10 mouse cellular contexts compared by ENCODE assay signal in the genomic region with DNA sequence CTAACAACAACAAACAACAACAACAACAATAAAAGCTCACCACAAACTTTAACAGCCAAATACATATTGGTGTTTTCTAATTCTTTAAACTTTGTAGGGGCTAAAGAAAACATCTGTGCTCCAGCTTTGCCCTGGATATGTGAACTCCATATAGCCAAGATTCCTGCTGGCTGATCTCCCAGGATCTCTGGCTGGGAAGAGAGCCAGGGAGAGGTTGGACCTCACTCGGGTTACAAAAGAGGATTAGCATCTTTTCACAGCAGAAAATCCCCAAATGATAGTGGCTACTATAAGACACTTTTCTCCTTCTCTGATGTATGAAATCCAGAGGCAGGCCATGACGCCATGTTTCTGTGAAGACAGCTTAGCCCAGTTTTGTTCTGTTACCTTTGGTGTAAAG. TPM values are rescaled to one million over a fixed set of nuclear protein-coding genes. Genes with fewer than 3 reads are reported as not detected.
DNase-seq lines count a peak whose midpoint lies in the region; ATAC-seq lines count a peak whose summit lies in the region.
"Had no signal": no experiment of that assay in that cellular context is flagged by ENCODE, and none has a peak within 500 bp of the region (broad histone marks: within the 10 kb centered on the region; RNA-seq: fewer than 3 reads in every experiment).

No protein-coding gene starts in this region.

- no peak for ATAC-seq in embryonic facial prominence, embryonic 13.5 days (ENCODE audit: insufficient number of reproducible peaks, insufficient read depth, low FRiP score, low TSS enrichment, low read depth)
- ATAC-seq in lung, embryonic 16.5 days (ENCODE audit: low read depth): peak; percentile 55; the same call in 1 of the 2 replicates
- no peak for ATAC-seq in megakaryocyte-erythroid progenitor cell, adult 5-6 weeks (replicated peaks; ENCODE audit: low FRiP score, low TSS enrichment, poor library complexity, severe bottlenecking)

- H3K9me3 ChIP-seq in embryonic facial prominence, embryonic 13.5 days: no peaks in the 10 kb centered on the region
- H3K9me3 ChIP-seq in embryonic facial prominence, embryonic 10.5 days: no peaks in the 10 kb centered on the region
- H3K9me3 ChIP-seq in lung, embryonic 16.5 days (ENCODE audit: control insufficient read depth, low read length): no peaks in the 10 kb centered on the region
- no peaks in the 10 kb centered on the region for H3K9me3 ChIP-seq in forebrain, embryonic 10.5 days
- H3K9me3 ChIP-seq: limb, embryonic 12.5 days had no signal

- H3K36me3 ChIP-seq in embryonic facial prominence, embryonic 13.5 days: no peaks in the 10 kb centered on the region
- no peaks in the 10 kb centered on the region for H3K36me3 ChIP-seq in embryonic facial prominence, embryonic 10.5 days (replicated peaks)
- no peaks in the 10 kb centered on the region for H3K36me3 ChIP-seq in lung, embryonic 16.5 days (ENCODE audit: control insufficient read depth, insufficient read depth, low read length)
- H3K36me3 ChIP-seq in forebrain, embryonic 10.5 days (replicated peaks): no peaks in the 10 kb centered on the region
- H3K36me3 ChIP-seq: limb, embryonic 12.5 days had no signal

- WGBS in embryonic facial prominence, embryonic 13.5 days: 23% methylated on average over 2 of the region's 2 CpGs
- WGBS in embryonic facial prominence, embryonic 10.5 days: 48% methylated on average over 2 of the region's 2 CpGs
- WGBS in lung, embryonic 16.5 days: 35% methylated on average over 2 of the region's 2 CpGs
- WGBS in forebrain, embryonic 10.5 days: 31% methylated on average over 2 of the region's 2 CpGs

- H3K4me1 ChIP-seq in embryonic facial prominence, embryonic 13.5 days: peaks cover 20% of the 10 kb centered on the region
- H3K4me1 ChIP-seq in embryonic facial prominence, embryonic 10.5 days: no peaks in the 10 kb centered on the region
- H3K4me1 ChIP-seq in lung, embryonic 16.5 days (replicated peaks; ENCODE audit: control insufficient read depth, insufficient read depth, low read length): peaks cover 12% of the 10 kb centered on the region
- no peaks in the 10 kb centered on the region for H3K4me1 ChIP-seq in forebrain, embryonic 10.5 days
- H3K4me1 ChIP-seq: limb, embryonic 12.5 days had no signal

- peak overlapping the region; percentile 51; the same call in 1 of the 2 replicates for H3K27ac ChIP-seq in embryonic facial prominence, embryonic 13.5 days
- H3K27ac ChIP-seq in embryonic facial prominence, embryonic 10.5 days (replicated peaks): no peak overlapping the region
- peak overlapping the region; percentile 31; the same call in 1 of the 2 replicates for H3K27ac ChIP-seq in lung, embryonic 16.5 days (ENCODE audit: low read length)
- no peak overlapping the region for H3K27ac ChIP-seq in forebrain, embryonic 10.5 days
- H3K27ac ChIP-seq: limb, embryonic 12.5 days had no signal

- H3K4me2 ChIP-seq in embryonic facial prominence, embryonic 13.5 days: no peak overlapping the region
- H3K4me2 ChIP-seq in lung, embryonic 16.5 days (ENCODE audit: low read depth, low read length): no peak overlapping the region
- H3K4me2 ChIP-seq: limb, embryonic 12.5 days had no signal

- no peak for DNase-seq in embryonic facial prominence, embryonic 10.5 days (ENCODE audit: low spot score)
- peak; percentile 46 for DNase-seq in MN1 (ENCODE audit: low spot score)
- DNase-seq in gastrocnemius, postnatal 25 days: peak; percentile 68
- DNase-seq in spleen, postnatal 10 days (ENCODE audit: low spot score in 2 of 2): no peak
- DNase-seq in forebrain, embryonic 10.5 days (ENCODE audit: extremely low spot score, low spot score): no peak
- DNase-seq: retina, postnatal 1 day had no signal

- H3K9ac ChIP-seq in embryonic facial prominence, embryonic 13.5 days: no peak overlapping the region
- no peak overlapping the region for H3K9ac ChIP-seq in lung, embryonic 16.5 days (ENCODE audit: low read length)
- H3K9ac ChIP-seq: limb, embryonic 12.5 days had no signal

- no peak overlapping the region for H3K4me3 ChIP-seq in embryonic facial prominence, embryonic 13.5 days
- no peak overlapping the region for H3K4me3 ChIP-seq in embryonic facial prominence, embryonic 10.5 days
- H3K4me3 ChIP-seq in lung, embryonic 16.5 days (ENCODE audit: low read length): no peak overlapping the region
- no peak overlapping the region for H3K4me3 ChIP-seq in forebrain, embryonic 10.5 days
- H3K4me3 ChIP-seq: limb, embryonic 12.5 days had no signal

- no peaks in the 10 kb centered on the region for H3K27me3 ChIP-seq in embryonic facial prominence, embryonic 13.5 days
- peaks cover 20% of the 10 kb centered on the region for H3K27me3 ChIP-seq in embryonic facial prominence, embryonic 10.5 days (replicated peaks; ENCODE audit: low read depth, poor library complexity, severe bottlenecking)
- H3K27me3 ChIP-seq in lung, embryonic 16.5 days (ENCODE audit: control insufficient read depth, insufficient read depth, low read depth, low read length): no peaks in the 10 kb centered on the region
- peaks cover 12% of the 10 kb centered on the region for H3K27me3 ChIP-seq in forebrain, embryonic 10.5 days (ENCODE audit: poor library complexity, severe bottlenecking)
- H3K27me3 ChIP-seq: limb, embryonic 12.5 days had no signal

RNA-seq across cellular contexts. Expression of a gene that starts 6.7 kb away (rescaled TPM):
- 8.5 and 11.1 TPM in 2 replicates for polyA plus RNA-seq in embryonic facial prominence, embryonic 13.5 days (2015; fragmentation: Nextera tagmentation; extraction: Ambion mirVana)
- 9.7 and 11.1 TPM in 2 replicates for polyA plus RNA-seq in embryonic facial prominence, embryonic 10.5 days (2016; fragmentation: Nextera tagmentation; extraction: Ambion mirVana)
- 1 to 10 TPM in 1 of 2 experiments, under 1 TPM in 1; 0.20 to 1.0 TPM for total RNA-seq in gastrocnemius, postnatal 25 days (2021)
- polyA plus RNA-seq in lung, embryonic 16.5 days (2015; fragmentation: Nextera tagmentation; extraction: Ambion mirVana): 8.2 and 9.4 TPM in 2 replicates
- total RNA-seq in megakaryocyte-erythroid progenitor cell, adult 5-6 weeks (2014; fragmentation: Nextera tagmentation): 8.0 and 10.6 TPM in 2 replicates
- total RNA-seq in megakaryocyte-erythroid progenitor cell, adult 5-6 weeks (2017): 9.1 and 14.4 TPM in 2 replicates
- 13.6 and 13.9 TPM in 2 replicates for polyA plus RNA-seq in forebrain, embryonic 10.5 days (2016; fragmentation: Nextera tagmentation; extraction: Ambion mirVana)

Comparison
In these comparisons a context has a peak if more than half of its experiments do, and no peak if none do; other contexts are left out.
1. H3K27ac ChIP-seq: peak in embryonic facial prominence, embryonic 13.5 days (single experiment) and lung, embryonic 16.5 days (single experiment); none in embryonic facial prominence, embryonic 10.5 days (single experiment) and forebrain, embryonic 10.5 days (single experiment).
2. DNase-seq: peak in MN1 (single experiment) and gastrocnemius, postnatal 25 days (single experiment); none in embryonic facial prominence, embryonic 10.5 days (single experiment), spleen, postnatal 10 days (0 of 2) and forebrain, embryonic 10.5 days (single experiment).